Mouse (Mus musculus) thymus, postnatal 10 days (tissue): ENCODE results near the gene Cdk20.
"Not testable (repeated sequence)": the region's sequence is repeated elsewhere in the genome, so short reads cannot be mapped to it uniquely, and the experiment has no call there.

Experiments used
- DNase-seq, 2 experiments: peaks; one replicate each; pipeline ENCODE4 v3.0.0; 2021; ENCODE audit warnings: low spot score in 2 of 2

Cdk20 gene

GRCm38 (mm10) chr13:64422607-64422957 is 9.5 kb upstream of the Cdk20 start:
- no peak for DNase-seq

GRCm38 (mm10) chr13:64424347-64424746 is 7.8 kb upstream of the Cdk20 start:
- no peak for DNase-seq

- no peak for DNase-seq
Observed at GRCm38 (mm10) chr13:64425280-64425679, 6.8 kb upstream of the Cdk20 start.

- no peak for DNase-seq
Observed at GRCm38 (mm10) chr13:64429328-64429727, 2.8 kb upstream of the Cdk20 start.

GRCm38 (mm10) chr13:64437801-64438200 is 5.7 kb downstream of the Cdk20 start:
- no peak for DNase-seq

GRCm38 (mm10) chr13:64438863-64439452 is 6.8 kb downstream of the Cdk20 start:
- peak; percentile 60 to 84 for DNase-seq

GRCm38 (mm10) chr13:64439471-64439870 is 7.4 kb downstream of the Cdk20 start:
- DNase-seq, result no peak

- DNase-seq, result no peak
Observed at GRCm38 (mm10) chr13:64440592-64440991, 8.5 kb downstream of the Cdk20 start.

- no peak for DNase-seq
Observed at GRCm38 (mm10) chr13:64443263-64443894, 11.3 kb downstream of the Cdk20 start.

- DNase-seq, result no peak
Observed at GRCm38 (mm10) chr13:64445254-64445920, 13.3 kb downstream of the Cdk20 start.

GRCm38 (mm10) chr13:64447947-64448346 is 15.8 kb downstream of the Cdk20 start:
- peak in 1 of 2 experiments; percentile 31 for DNase-seq

- DNase-seq, result no peak
Observed at GRCm38 (mm10) chr13:64448729-64449128, 16.6 kb downstream of the Cdk20 start.

- DNase-seq, result no peak
Observed at GRCm38 (mm10) chr13:64450001-64450794, 18.1 kb downstream of the Cdk20 start.

GRCm38 (mm10) chr13:64457225-64457978 is 25.3 kb downstream of the Cdk20 start:
- DNase-seq, result not testable (repeated sequence)

- DNase-seq, result no peak
Observed at GRCm38 (mm10) chr13:64458181-64458580, 26.1 kb downstream of the Cdk20 start.

GRCm38 (mm10) chr13:64462581-64462980 is 30.5 kb downstream of the Cdk20 start:
- DNase-seq, result no peak

GRCm38 (mm10) chr13:64465166-64465565 is 33.1 kb downstream of the Cdk20 start:
- DNase-seq, result no peak

- DNase-seq, result peak in 1 of 2 experiments; percentile 7
Observed at GRCm38 (mm10) chr13:64467886-64468285, 35.8 kb downstream of the Cdk20 start.

- no peak for DNase-seq
Observed at GRCm38 (mm10) chr13:64477968-64478367, 45.9 kb downstream of the Cdk20 start.

GRCm38 (mm10) chr13:64479960-64480359 is 47.8 kb downstream of the Cdk20 start:
- DNase-seq, result no peak

- DNase-seq, result no peak
Observed at GRCm38 (mm10) chr13:64489886-64490285, 57.8 kb downstream of the Cdk20 start.
